Mouse (Mus musculus) spleen, embryonic (tissue): ENCODE data around the gene Foxe3.

ENCODE experiments used
- CTCF ChIA-PET: fragments of 350-600 bp; sonication (Branson Sonifier 250); formaldehyde crosslinking; loops from one replicate; lab custom pipeline; 2022; lab: Charles Lee

The Foxe3 gene

GRCm38 (mm10) chr4:114882232-114882631 is 43.6 kb downstream of the Foxe3 start:
- CTCF ChIA-PET = interaction anchor here (0.6 to 0.7 kb wide), 2 partner anchors 18 to 20 kb away, joined by 3 to 9 read pairs; no protein-coding TSS in a partner anchor

GRCm38 (mm10) chr4:114876441-114876972 is 49.3 kb downstream of the Foxe3 start:
- CTCF ChIA-PET = no interaction called here
